Mouse (Mus musculus) MEL (cell line): ENCODE results near the gene Mrps27. TPM values are rescaled to one million over a fixed set of nuclear protein-coding genes. Genes with fewer than 3 reads are reported as not detected.

Experiments
- DNase-seq: peaks from one replicate; pipeline ENCODE4 v3.0.0; 2011; ENCODE audit warnings: low read depth, low spot score
- H3K27ac ChIP-seq: 2 replicates; pipeline ENCODE4 v1.5.1; 2012; ENCODE audit warnings: low read depth, mild to moderate bottlenecking, control low read depth, low read length, moderate library complexity; ENCODE audit not compliant: control insufficient read depth
- H3K27me3 ChIP-seq, 2 experiments: fragments of 150-350 bp in 1 of 2; sonication (generic) in 1 of 2; 2 replicates each; pipeline ENCODE4 v1.6.1; 2012; ENCODE audit warnings: low read length in 2 of 2, mild to moderate bottlenecking in 2 of 2, improper control_type of control experiment in 1 of 2, moderate library complexity in 1 of 2; ENCODE audit not compliant: insufficient read depth in 2 of 2, control insufficient read depth in 1 of 2
- H3K36me3 ChIP-seq, 2 experiments: 2 replicates each; pipeline ENCODE4 v1.6.1; 2012 to 2014; ENCODE audit warnings: low read length in 2 of 2, improper control_type of control experiment in 1 of 2, inconsistent platforms in 1 of 2, mild to moderate bottlenecking in 1 of 2; ENCODE audit not compliant: insufficient read depth in 2 of 2, control insufficient read depth in 1 of 2
- H3K4me1 ChIP-seq, 2 experiments: fragments of 150-350 bp in 1 of 2; sonication (generic) in 1 of 2; 2 replicates each; pipeline ENCODE4 v1.6.1; 2012; ENCODE audit warnings: low read length in 2 of 2, improper control_type of control experiment in 1 of 2, mild to moderate bottlenecking in 1 of 2; ENCODE audit not compliant: insufficient read depth in 2 of 2, control insufficient read depth in 1 of 2
- H3K4me3 ChIP-seq, 2 experiments: fragments of 150-350 bp in 1 of 2; sonication (generic) in 1 of 2; 2 replicates each; pipeline ENCODE4 v1.5.1; 2012; ENCODE audit warnings: low read depth in 2 of 2, low read length in 2 of 2, mild to moderate bottlenecking in 2 of 2, moderate library complexity in 2 of 2, control low read depth in 1 of 2, improper control_type of control experiment in 1 of 2; ENCODE audit not compliant: control insufficient read depth in 1 of 2, insufficient read depth in 1 of 2
- H3K79me2 ChIP-seq: 2 replicates; pipeline ENCODE4 v1.6.1; 2012; ENCODE audit warnings: mild to moderate bottlenecking, low read length, moderate library complexity; ENCODE audit not compliant: control insufficient read depth, poor library complexity, insufficient read depth
- H3K9ac ChIP-seq: 2 replicates; pipeline ENCODE4 v1.6.1; 2012; ENCODE audit warnings: low read depth, mild to moderate bottlenecking, control low read depth, low read length, moderate library complexity; ENCODE audit not compliant: control insufficient read depth, poor library complexity, severe bottlenecking
- H3K9me3 ChIP-seq: fragments of 150-350 bp; sonication (generic); replicated peaks from 2 replicates; pipeline ENCODE4 v1.6.1; 2012; ENCODE audit warnings: mild to moderate bottlenecking, low read length, improper control_type of control experiment, moderate library complexity; ENCODE audit not compliant: insufficient read depth
- BHLHE40 ChIP-seq: IDR thresholded peaks from 2 replicates; pipeline ENCODE4 v1.6.1; 2012; ENCODE audit warnings: low read depth, mild to moderate bottlenecking, inconsistent platforms, low read length, improper control_type of control experiment, borderline replicate concordance
- CHD1 ChIP-seq: IDR thresholded peaks from 2 replicates; pipeline ENCODE4 v1.6.1; 2012; ENCODE audit warnings: low read depth, mild to moderate bottlenecking, inconsistent platforms, low read length, improper control_type of control experiment
- CTCF ChIP-seq, 3 experiments: IDR thresholded peaks in 2 of 3; conservative IDR thresholded peaks in 1 of 3; 2 replicates each; pipeline ENCODE4 v1.5.1; 2011 to 2012; ENCODE audit warnings: low read length in 3 of 3, low read depth in 2 of 3, mild to moderate bottlenecking in 2 of 3, improper control_type of control experiment in 1 of 3, inconsistent platforms in 1 of 3, mixed read lengths in 1 of 3, moderate library complexity in 1 of 3; ENCODE audit not compliant: control insufficient read depth in 1 of 3, insufficient read depth in 1 of 3, poor library complexity in 1 of 3, severe bottlenecking in 1 of 3
- E2F4 ChIP-seq: IDR thresholded peaks from 2 replicates; pipeline ENCODE4 v1.6.1; 2011; ENCODE audit warnings: low read depth, low read length, improper control_type of control experiment, borderline replicate concordance
- ELF1 ChIP-seq: IDR thresholded peaks from 2 replicates; pipeline ENCODE4 v1.6.1; 2014; ENCODE audit warnings: low read depth, mild to moderate bottlenecking, inconsistent platforms, low read length, improper control_type of control experiment, moderate library complexity
- EP300 ChIP-seq, 2 experiments: IDR thresholded peaks; 2 replicates each; pipeline ENCODE4 v1.6.1; 2011; ENCODE audit warnings: improper control_type of control experiment in 2 of 2, low read length in 2 of 2, low read depth in 1 of 2, mild to moderate bottlenecking in 1 of 2
- ETS1 ChIP-seq: IDR thresholded peaks from 2 replicates; pipeline ENCODE4 v1.6.1; 2012; ENCODE audit warnings: low read depth, mild to moderate bottlenecking, inconsistent platforms, low read length, improper control_type of control experiment, moderate library complexity
- GATA1 ChIP-seq: IDR thresholded peaks from 2 replicates; pipeline ENCODE4 v1.6.1; 2011; ENCODE audit warnings: low read depth, low read length, improper control_type of control experiment
- HCFC1 ChIP-seq: IDR thresholded peaks from 2 replicates; pipeline ENCODE4 v1.6.1; 2012; ENCODE audit warnings: low read depth, mild to moderate bottlenecking, inconsistent platforms, low read length, improper control_type of control experiment, moderate library complexity
- MAX ChIP-seq: IDR thresholded peaks from 2 replicates; pipeline ENCODE4 v1.6.1; 2011; ENCODE audit warnings: low read length, improper control_type of control experiment
- MYB ChIP-seq: IDR thresholded peaks from 2 replicates; pipeline ENCODE4 v1.6.1; 2011; ENCODE audit warnings: mild to moderate bottlenecking, low read depth, low read length, improper control_type of control experiment
- RAD21 ChIP-seq: IDR thresholded peaks from 2 replicates; pipeline ENCODE4 v1.6.1; 2011; ENCODE audit warnings: mild to moderate bottlenecking, low read depth, low read length, improper control_type of control experiment
- SIN3A ChIP-seq: IDR thresholded peaks from 2 replicates; pipeline ENCODE4 v1.6.1; 2012; ENCODE audit warnings: low read length, improper control_type of control experiment, inconsistent platforms
- TAL1 ChIP-seq: IDR thresholded peaks from 2 replicates; pipeline ENCODE4 v1.6.1; 2012; ENCODE audit warnings: mild to moderate bottlenecking, inconsistent platforms, low read length, moderate library complexity, mixed read lengths
- UBTF ChIP-seq: IDR thresholded peaks from 2 replicates; pipeline ENCODE4 v1.6.1; 2012; ENCODE audit warnings: low read depth, mild to moderate bottlenecking, inconsistent platforms, low read length, improper control_type of control experiment, moderate library complexity, borderline replicate concordance; ENCODE audit not compliant: insufficient read depth
- ZNF384 ChIP-seq: IDR thresholded peaks from 2 replicates; pipeline ENCODE4 v1.6.1; 2012; ENCODE audit warnings: low read depth, mild to moderate bottlenecking, inconsistent platforms, low read length, improper control_type of control experiment
- polyA plus RNA-seq, 2 experiments: library from polyadenylated mRNA; stranded (reverse) in 1 of 2; unstranded in 1 of 2; fragments of >175 nt in 1 of 2; fragments of >200 nt in 1 of 2; gene quantifications; 2 replicates each; pipeline versions ENCODE4 v1.2.1 to v1.2.4; 2012; ENCODE audit warnings: low replicate concordance in 2 of 2, low read depth in 1 of 2; ENCODE audit not compliant: insufficient read length in 2 of 2, insufficient read depth in 1 of 2, missing spikeins in 1 of 2
- total RNA-seq: library from RNA; depleted of rRNA; stranded (reverse); fragments of 300-350 nt; gene quantifications from 2 replicates; pipeline ENCODE4 v1.2.3, GENCODE M21; 2012

Mrps27 gene
- total and polyA plus RNA-seq, 3 experiments: 27.9 to 44.1 TPM; not detected in 1

- Histone ChIP-seq H3K4me3 (no peak overlapping the region), H3K27me3 (no peaks in the 10 kb centered on the region), H3K4me1 (no peaks in the 10 kb centered on the region), H3K27ac (no peak overlapping the region), H3K9me3 (no peaks in the 10 kb centered on the region), H3K79me2 (no peaks in the 10 kb centered on the region), H3K9ac (no peak overlapping the region), H3K36me3 (no peaks in the 10 kb centered on the region)
- DNase-seq: no peak
- TF ChIP-seq RAD21 (no peak), TAL1 (no peak), ELF1 (no peak), HCFC1 (no peak), GATA1 (no peak), ETS1 (no peak), CHD1 (no peak), E2F4 (no peak)
These were observed 79.0 kb downstream of the Mrps27 start for GRCm38 (mm10) chr13:99423581-99423980.

GRCm38 (mm10) chr13:99433068-99434008 lies 88.8 kb downstream of the Mrps27 start:
- no peak overlapping the region for H3K9ac ChIP-seq
- no peaks in the 10 kb centered on the region for H3K36me3 ChIP-seq
- no peaks in the 10 kb centered on the region for H3K79me2 ChIP-seq
- TF ChIP-seq UBTF (no peak), CTCF (IDR thresholded peaks at IDR 0.05 in 2 of 3, conservative IDR thresholded peaks at IDR 0.05 in 1 of 3; ENCODE audit: control insufficient read depth in 1 of 3, insufficient read depth in 1 of 3, low read depth in 2 of 3, low read length in 3 of 3, poor library complexity in 1 of 3, severe bottlenecking in 1 of 3) (no peak), ZNF384 (no peak), E2F4 (no peak), MAX (no peak), EP300 (IDR thresholded peaks at IDR 0.05; ENCODE audit: low read depth in 1 of 2, low read length in 2 of 2) (no peak)
- TF ChIP-seq, all 39 proteins: peak for 0
- no peaks in the 10 kb centered on the region for H3K27me3 ChIP-seq
- H3K27ac ChIP-seq: no peak overlapping the region
- H3K4me1 ChIP-seq: no peaks in the 10 kb centered on the region
- H3K4me3 ChIP-seq: no peak overlapping the region
- DNase-seq: no peak
- H3K9me3 ChIP-seq: no peaks in the 10 kb centered on the region

- DNase-seq: no peak
- TF ChIP-seq MYB (no peak), UBTF (no peak), BHLHE40 (no peak), SIN3A (no peak)
- TF ChIP-seq, all 39 proteins: peak for 0
- no peaks in the 10 kb centered on the region for H3K36me3 ChIP-seq
- H3K27ac ChIP-seq: no peak overlapping the region
- no peak overlapping the region for H3K4me3 ChIP-seq
- H3K79me2 ChIP-seq: no peaks in the 10 kb centered on the region
- H3K9me3 ChIP-seq: no peaks in the 10 kb centered on the region
- H3K27me3 ChIP-seq: no peaks in the 10 kb centered on the region
- no peaks in the 10 kb centered on the region for H3K4me1 ChIP-seq
- H3K9ac ChIP-seq: no peak overlapping the region
These were observed 89.9 kb downstream of the Mrps27 start for GRCm38 (mm10) chr13:99434494-99434893.
